Mouse (Mus musculus): Measurements from ENCODE around the gene Ext2. TPM values are rescaled to one million over a fixed set of nuclear protein-coding genes. Genes with fewer than 3 reads are reported as not detected.
A peak's percentile ranks its signal among the peaks of the same experiment; 100 is the strongest.

Ext2 gene
- 10 to 100 TPM; 50.6 to 57.4 TPM for total RNA-seq (2021)
- long read RNA-seq, experiment 1, transcript Ext2-201 (14 exons, 2,871 nt): major isoform, 75 of 102 reads
- long read RNA-seq, experiment 1, partial matches to known transcripts: 7 of 102 reads
- long read RNA-seq, experiment 1, other reads (novel, unspliced or antisense): 20 of 102 reads
- long read RNA-seq, experiment 2, transcript Ext2-201 (14 exons, 2,871 nt): major isoform, 67 of 89 reads
- long read RNA-seq, experiment 2, partial matches to known transcripts: 7 of 89 reads
- long read RNA-seq, experiment 2, other reads (novel, unspliced or antisense): 15 of 89 reads

GRCm38 (mm10) chr2:93822045-93822749 lies at the start of gene Ext2:
Ext2 (minus strand) TSS chr2:93822568.
- intact Hi-C loops (cut with DNase I): no loop called here
- Histone ChIP-seq H3K4me3 (peak within 1 kb of the TSS; percentile 69), H3K27ac (peak within 1 kb of the TSS; percentile 67)
- peak; percentile 99 for TF ChIP-seq CTCF (IDR thresholded peaks at IDR 0.05)
- DNase-seq (ENCODE audit: extremely low spot score in 1 of 2, low spot score in 2 of 2): peak; percentile 89 to 95

- Histone ChIP-seq H3K4me3 (no peak overlapping the region), H3K27ac (no peak overlapping the region)
- TF ChIP-seq CTCF (IDR thresholded peaks at IDR 0.05): no peak
- intact Hi-C loops (cut with DNase I): loop anchor here (1.0 kb wide), 1 partner anchor 131 kb away; no protein-coding TSS in a partner anchor
- no peak for DNase-seq (ENCODE audit: extremely low spot score in 1 of 2, low spot score in 2 of 2)
Observed at GRCm38 (mm10) chr2:93871411-93871925, 49.1 kb upstream of the Ext2 start.

GRCm38 (mm10) chr2:93870842-93871241 lies 48.5 kb upstream of the Ext2 start:
- peak; percentile 73 for TF ChIP-seq CTCF (IDR thresholded peaks at IDR 0.05)
- intact Hi-C loops (cut with DNase I): loop anchor here (1.0 kb wide), 1 partner anchor 131 kb away; no protein-coding TSS in a partner anchor
- peak; percentile 68 to 79 for DNase-seq (ENCODE audit: extremely low spot score in 1 of 2, low spot score in 2 of 2)
- Histone ChIP-seq H3K4me3 (no peak overlapping the region), H3K27ac (no peak overlapping the region)

GRCm38 (mm10) chr2:93869107-93869600 lies 46.8 kb upstream of the Ext2 start, which contains the start of gene Accsl:
Accsl (minus strand) TSS chr2:93869157.
- intact Hi-C loops (cut with DNase I): no loop called here
- Histone ChIP-seq H3K27ac (no peak within 1 kb of the TSS), H3K4me3 (no peak within 1 kb of the TSS)
- TF ChIP-seq CTCF (IDR thresholded peaks at IDR 0.05): no peak
- DNase-seq (ENCODE audit: extremely low spot score in 1 of 2, low spot score in 2 of 2): no peak

- intact Hi-C loops (cut with DNase I): no loop called here
- no peak overlapping the region for H3K4me3 ChIP-seq
Observed at GRCm38 (mm10) chr2:93868566-93868965, 46.2 kb upstream of the Ext2 start.

GRCm38 (mm10) chr2:93863229-93863628 lies 40.9 kb upstream of the Ext2 start:
- intact Hi-C loops (cut with DNase I): no loop called here
- no peak for TF ChIP-seq CTCF (IDR thresholded peaks at IDR 0.05)
- no peak for DNase-seq (ENCODE audit: extremely low spot score in 1 of 2, low spot score in 2 of 2)
- Histone ChIP-seq H3K27ac (no peak overlapping the region), H3K4me3 (no peak overlapping the region)

More at GRCm38 (mm10) chr2:93868566-93868965, 46.2 kb upstream of the Ext2 start:
- H3K27ac ChIP-seq: no peak overlapping the region
- TF ChIP-seq CTCF (IDR thresholded peaks at IDR 0.05): no peak
- no peak for DNase-seq (ENCODE audit: extremely low spot score in 1 of 2, low spot score in 2 of 2)

GRCm38 (mm10) chr2:93858845-93859244 lies 36.5 kb upstream of the Ext2 start:
- Histone ChIP-seq H3K27ac (no peak overlapping the region), H3K4me3 (no peak overlapping the region)
- no peak for TF ChIP-seq CTCF (IDR thresholded peaks at IDR 0.05)
- intact Hi-C loops (cut with DNase I): no loop called here
- DNase-seq (ENCODE audit: extremely low spot score in 1 of 2, low spot score in 2 of 2): no peak

- intact Hi-C loops (cut with DNase I): no loop called here
- no peak for DNase-seq (ENCODE audit: extremely low spot score in 1 of 2, low spot score in 2 of 2)
- Histone ChIP-seq H3K4me3 (no peak overlapping the region), H3K27ac (no peak overlapping the region)
- TF ChIP-seq CTCF (IDR thresholded peaks at IDR 0.05): no peak
Observed at GRCm38 (mm10) chr2:93851303-93851702, 28.9 kb upstream of the Ext2 start.

- Histone ChIP-seq H3K27ac (no peak overlapping the region), H3K4me3 (peak overlapping the region; percentile 55; the same call in 1 of the 2 replicates)
- TF ChIP-seq CTCF (IDR thresholded peaks at IDR 0.05): no peak
- DNase-seq (ENCODE audit: extremely low spot score in 1 of 2, low spot score in 2 of 2): no peak
- intact Hi-C loops (cut with DNase I): no loop called here
Observed at GRCm38 (mm10) chr2:93850317-93850944, 28.1 kb upstream of the Ext2 start.

GRCm38 (mm10) chr2:93849505-93850089 lies 27.2 kb upstream of the Ext2 start, which contains the start of gene Accs:
Accs (minus strand) TSS chr2:93849943.
- peak; percentile 40 to 56 for DNase-seq (ENCODE audit: extremely low spot score in 1 of 2, low spot score in 2 of 2)
- TF ChIP-seq CTCF (IDR thresholded peaks at IDR 0.05): peak; percentile 52
- Histone ChIP-seq H3K4me3 (peak within 1 kb of the TSS; percentile 55), H3K27ac (no peak within 1 kb of the TSS)
- intact Hi-C loops (cut with DNase I): no loop called here

- Histone ChIP-seq H3K27ac (no peak overlapping the region), H3K4me3 (no peak overlapping the region)
- DNase-seq (ENCODE audit: extremely low spot score in 1 of 2, low spot score in 2 of 2): no peak
- no peak for TF ChIP-seq CTCF (IDR thresholded peaks at IDR 0.05)
- intact Hi-C loops (cut with DNase I): no loop called here
Observed at GRCm38 (mm10) chr2:93841349-93841748, 19.0 kb upstream of the Ext2 start.

Data from left cerebral cortex, adult 2 months (tissue).